Mouse (Mus musculus): ENCODE measurements around the gene Elp6. TPM values are rescaled to one million over a fixed set of nuclear protein-coding genes. Genes with fewer than 3 reads are reported as not detected.

Gene Elp6
- 37.5 and 40.3 TPM in 2 replicates for polyA plus RNA-seq (2014; fragmentation: Nextera tagmentation; extraction: Ambion mirVana)

GRCm38 (mm10) chr9:110304969-110305651, at the start of gene Elp6:
Elp6 (plus strand) TSS chr9:110305173.
- Histone ChIP-seq H3K4me1 (replicated peaks; ENCODE audit: control insufficient read depth, insufficient read depth, low read length) (no peaks in the 10 kb centered on the region; the same call in 1 of the 2 replicates), H3K4me2 (ENCODE audit: low read depth, low read length, severe bottlenecking) (peak within 1 kb of the TSS; percentile 70), H3K27me3 (ENCODE audit: control insufficient read depth, insufficient read depth, low read length) (no peaks in the 10 kb centered on the region), H3K9me3 (ENCODE audit: control insufficient read depth, low read length) (no peaks in the 10 kb centered on the region), H3K4me3 (ENCODE audit: low read depth, low read length) (peak within 1 kb of the TSS; percentile 53), H3K36me3 (ENCODE audit: control insufficient read depth, insufficient read depth, low read length) (no peaks in the 10 kb centered on the region), H3K27ac (ENCODE audit: low read depth, low read length) (peak within 1 kb of the TSS; percentile 89), H3K9ac (ENCODE audit: low read length) (peak within 1 kb of the TSS; percentile 56)
- ATAC-seq (replicated peaks; ENCODE audit: low FRiP score) (peak; percentile 97), DNase-seq (ENCODE audit: low spot score) (peak; percentile 94)
- under 1% methylated on average over 46 of the region's 46 CpGs for WGBS

- H3K4me1 ChIP-seq (replicated peaks; ENCODE audit: control insufficient read depth, insufficient read depth, low read length) = peaks cover 9% of the 10 kb centered on the region
- no peaks in the 10 kb centered on the region for H3K27me3 ChIP-seq (ENCODE audit: control insufficient read depth, insufficient read depth, low read length)
- H3K27ac ChIP-seq (ENCODE audit: low read depth, low read length) = peak overlapping the region; percentile 25
- DNase-seq (ENCODE audit: low spot score) (peak; percentile 68), ATAC-seq (replicated peaks; ENCODE audit: low FRiP score) (peak; percentile 86)
- no peak overlapping the region for H3K4me2 ChIP-seq (ENCODE audit: low read depth, low read length, severe bottlenecking)
- H3K9me3 ChIP-seq (ENCODE audit: control insufficient read depth, low read length) = no peaks in the 10 kb centered on the region
- no peak overlapping the region for H3K4me3 ChIP-seq (ENCODE audit: low read depth, low read length)
- 0 out of 2 replicates have a peak overlapping the region, but pooled peaks have one; percentile 0 for H3K9ac ChIP-seq (ENCODE audit: low read length)
- WGBS = 40% methylated on average over 15 of the region's 15 CpGs
- no peaks in the 10 kb centered on the region for H3K36me3 ChIP-seq (ENCODE audit: control insufficient read depth, insufficient read depth, low read length)
These were observed 49.5 kb upstream of the Elp6 start for GRCm38 (mm10) chr9:110255407-110256019.

GRCm38 (mm10) chr9:110258646-110259045, 46.3 kb upstream of the Elp6 start:
- no peak for DNase-seq (ENCODE audit: low spot score)
- Histone ChIP-seq H3K27me3 (ENCODE audit: control insufficient read depth, insufficient read depth, low read length) (no peaks in the 10 kb centered on the region), H3K36me3 (ENCODE audit: control insufficient read depth, insufficient read depth, low read length) (no peaks in the 10 kb centered on the region), H3K4me2 (ENCODE audit: low read depth, low read length, severe bottlenecking) (no peak overlapping the region), H3K4me3 (ENCODE audit: low read depth, low read length) (no peak overlapping the region), H3K9me3 (ENCODE audit: control insufficient read depth, low read length) (no peaks in the 10 kb centered on the region), H3K4me1 (replicated peaks; ENCODE audit: control insufficient read depth, insufficient read depth, low read length) (peaks cover 4% of the 10 kb centered on the region; the same call in 1 of the 2 replicates), H3K27ac (ENCODE audit: low read depth, low read length) (no peak overlapping the region), H3K9ac (ENCODE audit: low read length) (no peak overlapping the region)
- no peak for ATAC-seq (replicated peaks; ENCODE audit: low FRiP score)
- 89% methylated on average over 6 of the region's 6 CpGs for WGBS

- Histone ChIP-seq H3K27me3 (ENCODE audit: control insufficient read depth, insufficient read depth, low read length) (no peaks in the 10 kb centered on the region), H3K4me3 (ENCODE audit: low read depth, low read length) (no peak overlapping the region), H3K27ac (ENCODE audit: low read depth, low read length) (no peak overlapping the region), H3K36me3 (ENCODE audit: control insufficient read depth, insufficient read depth, low read length) (no peaks in the 10 kb centered on the region), H3K4me1 (replicated peaks; ENCODE audit: control insufficient read depth, insufficient read depth, low read length) (peaks cover 4% of the 10 kb centered on the region; the same call in 1 of the 2 replicates), H3K9ac (ENCODE audit: low read length) (no peak overlapping the region), H3K9me3 (ENCODE audit: control insufficient read depth, low read length) (no peaks in the 10 kb centered on the region), H3K4me2 (ENCODE audit: low read depth, low read length, severe bottlenecking) (no peak overlapping the region)
- ATAC-seq (replicated peaks; ENCODE audit: low FRiP score) = no peak
- 83% methylated on average over 3 of the region's 3 CpGs for WGBS
- no peak for DNase-seq (ENCODE audit: low spot score)
These were observed 45.9 kb upstream of the Elp6 start for GRCm38 (mm10) chr9:110259118-110259517.

- H3K4me1 ChIP-seq (replicated peaks; ENCODE audit: control insufficient read depth, insufficient read depth, low read length) = no peaks in the 10 kb centered on the region
- H3K4me3 ChIP-seq (ENCODE audit: low read depth, low read length) = no peak overlapping the region
- H3K9me3 ChIP-seq (ENCODE audit: control insufficient read depth, low read length) = no peaks in the 10 kb centered on the region
- no peak overlapping the region for H3K27ac ChIP-seq (ENCODE audit: low read depth, low read length)
- no peaks in the 10 kb centered on the region for H3K36me3 ChIP-seq (ENCODE audit: control insufficient read depth, insufficient read depth, low read length)
- WGBS = 94% methylated on average over 8 of the region's 8 CpGs
- no peak overlapping the region for H3K9ac ChIP-seq (ENCODE audit: low read length)
- no peak overlapping the region for H3K4me2 ChIP-seq (ENCODE audit: low read depth, low read length, severe bottlenecking)
- H3K27me3 ChIP-seq (ENCODE audit: control insufficient read depth, insufficient read depth, low read length) = no peaks in the 10 kb centered on the region
- DNase-seq (ENCODE audit: low spot score) (no peak), ATAC-seq (replicated peaks; ENCODE audit: low FRiP score) (no peak)
These were observed 41.8 kb upstream of the Elp6 start for GRCm38 (mm10) chr9:110263181-110263580.

GRCm38 (mm10) chr9:110264991-110265390, 40.0 kb upstream of the Elp6 start:
- Histone ChIP-seq H3K4me1 (replicated peaks; ENCODE audit: control insufficient read depth, insufficient read depth, low read length) (no peaks in the 10 kb centered on the region), H3K27me3 (ENCODE audit: control insufficient read depth, insufficient read depth, low read length) (no peaks in the 10 kb centered on the region), H3K4me2 (ENCODE audit: low read depth, low read length, severe bottlenecking) (no peak overlapping the region), H3K9ac (ENCODE audit: low read length) (no peak overlapping the region), H3K36me3 (ENCODE audit: control insufficient read depth, insufficient read depth, low read length) (no peaks in the 10 kb centered on the region), H3K27ac (ENCODE audit: low read depth, low read length) (no peak overlapping the region), H3K9me3 (ENCODE audit: control insufficient read depth, low read length) (no peaks in the 10 kb centered on the region), H3K4me3 (ENCODE audit: low read depth, low read length) (no peak overlapping the region)
- WGBS = 79% methylated on average over 9 of the region's 9 CpGs
- no peak for DNase-seq (ENCODE audit: low spot score)
- no peak for ATAC-seq (replicated peaks; ENCODE audit: low FRiP score)

- DNase-seq (ENCODE audit: low spot score) (no peak), ATAC-seq (replicated peaks; ENCODE audit: low FRiP score) (no peak)
- Histone ChIP-seq H3K9me3 (ENCODE audit: control insufficient read depth, low read length) (no peaks in the 10 kb centered on the region), H3K27me3 (ENCODE audit: control insufficient read depth, insufficient read depth, low read length) (no peaks in the 10 kb centered on the region), H3K4me3 (ENCODE audit: low read depth, low read length) (no peak overlapping the region), H3K9ac (ENCODE audit: low read length) (no peak overlapping the region), H3K27ac (ENCODE audit: low read depth, low read length) (no peak overlapping the region), H3K4me2 (ENCODE audit: low read depth, low read length, severe bottlenecking) (no peak overlapping the region), H3K4me1 (replicated peaks; ENCODE audit: control insufficient read depth, insufficient read depth, low read length) (no peaks in the 10 kb centered on the region), H3K36me3 (ENCODE audit: control insufficient read depth, insufficient read depth, low read length) (no peaks in the 10 kb centered on the region)
- 92% methylated on average over 10 of the region's 10 CpGs for WGBS
These were observed 36.6 kb upstream of the Elp6 start for GRCm38 (mm10) chr9:110268416-110268815.

GRCm38 (mm10) chr9:110272330-110272729, 32.6 kb upstream of the Elp6 start:
- Histone ChIP-seq H3K36me3 (ENCODE audit: control insufficient read depth, insufficient read depth, low read length) (no peaks in the 10 kb centered on the region), H3K9ac (ENCODE audit: low read length) (no peak overlapping the region), H3K4me1 (replicated peaks; ENCODE audit: control insufficient read depth, insufficient read depth, low read length) (no peaks in the 10 kb centered on the region), H3K4me3 (ENCODE audit: low read depth, low read length) (no peak overlapping the region), H3K27me3 (ENCODE audit: control insufficient read depth, insufficient read depth, low read length) (no peaks in the 10 kb centered on the region), H3K4me2 (ENCODE audit: low read depth, low read length, severe bottlenecking) (no peak overlapping the region), H3K27ac (ENCODE audit: low read depth, low read length) (no peak overlapping the region), H3K9me3 (ENCODE audit: control insufficient read depth, low read length) (no peaks in the 10 kb centered on the region)
- ATAC-seq (replicated peaks; ENCODE audit: low FRiP score) = no peak
- no peak for DNase-seq (ENCODE audit: low spot score)
- 88% methylated on average over 3 of the region's 3 CpGs for WGBS
